ENCODE assay signal across 1 mouse cellular context in genomic region chr2:30076959-30077358, GRCm38 (mm10).
TF ChIP-seq lines count a peak whose summit lies in the region.

No protein-coding gene starts in this region.

TF ChIP-seq in CH12.LX, 34 proteins besides CTCF, POLR2A, EP300 and RAD21 (continued from another document):
- TF ChIP-seq MAFK (IDR thresholded peaks at IDR 0.05; ENCODE audit: insufficient replicate concordance, low read length) (no peak), MAZ (IDR thresholded peaks at IDR 0.05; ENCODE audit: low read depth, low read length) (no peak), SIN3A (IDR thresholded peaks at IDR 0.05; ENCODE audit: low read length) (no peak), ETS1 (conservative IDR thresholded peaks at IDR 0.05; ENCODE audit: low read depth, low read length) (no peak)
